Mouse (Mus musculus) liver, embryonic 12.5 days (tissue): ENCODE measurements around the gene Paxbp1. TPM values are rescaled to one million over a fixed set of nuclear protein-coding genes. Genes with fewer than 3 reads are reported as not detected.
A peak's percentile ranks its signal among the peaks of the same experiment; 100 is the strongest.

Experiments used
- ATAC-seq: fragments of 200-750 bp; cut with Nextera tagmentation; 2 replicates; pipeline ENCODE4 v1.8.0; 2017; ENCODE audit warnings: moderate number of reproducible peaks, mild to moderate bottlenecking, moderate library complexity
- H3K27ac ChIP-seq: fragments of 300-500 bp; sonication (generic); 2 replicates; pipeline ENCODE4 v1.5.1; 2016; ENCODE audit warnings: mild to moderate bottlenecking
- H3K27me3 ChIP-seq: fragments of 300-500 bp; sonication (generic); replicated peaks from 2 replicates; pipeline ENCODE4 v1.6.1; 2016; ENCODE audit warnings: mild to moderate bottlenecking, moderate library complexity
- H3K36me3 ChIP-seq: fragments of 300-500 bp; sonication (generic); 2 replicates; pipeline ENCODE4 v1.6.1; 2016; ENCODE audit warnings: mild to moderate bottlenecking, moderate library complexity
- H3K4me1 ChIP-seq: fragments of 300-500 bp; sonication (generic); 2 replicates; pipeline ENCODE4 v1.6.1; 2016
- H3K4me2 ChIP-seq: fragments of 300-500 bp; sonication (generic); 2 replicates; pipeline ENCODE4 v1.6.1; 2016; ENCODE audit warnings: mild to moderate bottlenecking, moderate library complexity
- H3K4me3 ChIP-seq: fragments of 300-500 bp; sonication (generic); 2 replicates; pipeline ENCODE4 v1.5.1; 2016; ENCODE audit warnings: mild to moderate bottlenecking, moderate library complexity
- H3K9ac ChIP-seq: fragments of 300-500 bp; sonication (generic); 2 replicates; pipeline ENCODE4 v1.6.1; 2016; ENCODE audit warnings: mild to moderate bottlenecking, moderate library complexity
- H3K9me3 ChIP-seq: fragments of 300-500 bp; sonication (generic); replicated peaks from 2 replicates; pipeline ENCODE4 v1.6.1; 2016; ENCODE audit warnings: mild to moderate bottlenecking, moderate library complexity
- WGBS: fragments of 180-500 bp; shearing (Covaris S2); methylation state at CpG from one replicate; pipeline ENCODE4 v1.1.7; 2016; ENCODE audit not compliant: insufficient replicate concordance; 5-methylcytosine and 5-hydroxymethylcytosine counted together
- polyA plus RNA-seq: library from polyadenylated mRNA; unstranded; fragments of >200 nt; fragmentation: Nextera tagmentation; extraction: Ambion mirVana; gene quantifications from 2 replicates; pipeline ENCODE4 v1.2.1, GENCODE M21; 2016

The Paxbp1 gene
- polyA plus RNA-seq, 1 experiment from 2014 or later = 33.8 TPM

DNA sequence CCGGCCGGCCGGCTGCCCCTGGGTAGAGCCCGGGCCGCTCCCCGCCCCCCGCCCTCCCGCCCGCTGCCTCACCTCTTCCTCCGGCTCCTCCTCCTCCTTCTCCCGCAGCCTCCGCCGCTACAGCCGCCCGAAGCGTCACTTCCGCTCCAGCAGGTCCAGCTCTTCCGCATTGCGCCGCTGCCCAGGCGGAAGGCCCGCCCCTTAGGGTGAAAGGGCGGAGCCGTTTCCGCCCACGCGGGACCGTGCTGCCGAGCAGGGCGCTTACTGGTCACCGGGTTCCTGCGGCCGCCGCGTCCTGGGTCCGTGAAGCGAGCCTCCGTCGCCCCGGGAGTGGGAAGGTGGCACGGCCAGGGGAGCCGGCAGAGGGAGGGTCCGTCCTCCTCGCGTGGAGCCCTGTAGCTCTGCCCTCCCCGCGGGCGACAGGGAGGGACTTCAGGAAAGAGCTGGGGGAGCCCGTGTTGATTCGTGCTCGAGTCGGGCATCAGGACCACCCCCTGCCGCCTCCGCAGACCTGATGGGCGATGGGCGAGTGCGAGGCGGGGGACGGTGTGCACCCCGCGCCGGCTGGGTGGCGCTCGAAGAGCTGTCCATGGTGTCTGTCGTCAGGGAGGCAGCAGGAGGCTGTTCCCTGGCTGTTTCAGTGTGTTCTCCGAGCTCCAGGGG lies 33.2 kb downstream of the Paxbp1 start, which contains the start of gene Synj1:
Gene Synj1 (minus strand): TSS at position 288 of the 663 bp plus-strand sequence.
- H3K4me3 ChIP-seq = peak within 1 kb of the TSS; percentile 98
- peak within 1 kb of the TSS; percentile 99 for H3K9ac ChIP-seq
- no peaks in the 10 kb centered on the region for H3K27me3 ChIP-seq
- peak within 1 kb of the TSS; percentile 95 for H3K4me2 ChIP-seq
- peaks cover 34% of the 10 kb centered on the region for H3K36me3 ChIP-seq
- H3K27ac ChIP-seq = peak within 1 kb of the TSS; percentile 94
- WGBS = under 1% methylated on average over 55 of the region's 66 CpGs
- no peaks in the 10 kb centered on the region for H3K9me3 ChIP-seq
- H3K4me1 ChIP-seq = peaks cover 38% of the 10 kb centered on the region
- ATAC-seq = peak; percentile 92

DNA sequence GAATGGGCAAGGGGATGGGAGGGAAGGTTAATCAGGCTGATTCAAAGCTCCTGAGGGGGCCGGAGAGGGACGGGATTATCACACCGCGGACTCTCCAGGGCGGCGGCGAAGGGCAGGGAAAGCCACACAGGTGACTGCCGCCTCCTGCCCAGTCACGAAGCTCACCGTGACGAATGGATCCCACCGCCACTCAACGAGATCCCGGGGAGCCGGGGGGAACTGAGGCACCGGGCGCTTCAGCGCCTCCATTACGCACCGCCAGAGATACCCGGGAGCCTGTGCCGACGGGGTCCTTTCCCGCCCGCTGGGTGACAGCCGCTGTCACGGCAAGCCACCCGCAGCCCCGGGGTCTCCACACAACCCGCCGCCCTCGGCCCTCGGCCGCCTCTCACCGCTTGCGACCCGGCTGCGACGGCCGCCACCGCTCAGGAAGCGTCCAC lies 33.7 kb downstream of the Paxbp1 start:
- H3K9me3 ChIP-seq = no peaks in the 10 kb centered on the region
- no peaks in the 10 kb centered on the region for H3K27me3 ChIP-seq
- H3K4me1 ChIP-seq = peaks cover 43% of the 10 kb centered on the region
- peaks cover 28% of the 10 kb centered on the region for H3K36me3 ChIP-seq
- ATAC-seq = peak; percentile 63
- WGBS = under 1% methylated on average over 42 of the region's 42 CpGs
- H3K4me2 ChIP-seq = peak overlapping the region; percentile 95
- H3K9ac ChIP-seq = peak overlapping the region; percentile 99
- H3K4me3 ChIP-seq = peak overlapping the region; percentile 98
- peak overlapping the region; percentile 94 for H3K27ac ChIP-seq

DNA sequence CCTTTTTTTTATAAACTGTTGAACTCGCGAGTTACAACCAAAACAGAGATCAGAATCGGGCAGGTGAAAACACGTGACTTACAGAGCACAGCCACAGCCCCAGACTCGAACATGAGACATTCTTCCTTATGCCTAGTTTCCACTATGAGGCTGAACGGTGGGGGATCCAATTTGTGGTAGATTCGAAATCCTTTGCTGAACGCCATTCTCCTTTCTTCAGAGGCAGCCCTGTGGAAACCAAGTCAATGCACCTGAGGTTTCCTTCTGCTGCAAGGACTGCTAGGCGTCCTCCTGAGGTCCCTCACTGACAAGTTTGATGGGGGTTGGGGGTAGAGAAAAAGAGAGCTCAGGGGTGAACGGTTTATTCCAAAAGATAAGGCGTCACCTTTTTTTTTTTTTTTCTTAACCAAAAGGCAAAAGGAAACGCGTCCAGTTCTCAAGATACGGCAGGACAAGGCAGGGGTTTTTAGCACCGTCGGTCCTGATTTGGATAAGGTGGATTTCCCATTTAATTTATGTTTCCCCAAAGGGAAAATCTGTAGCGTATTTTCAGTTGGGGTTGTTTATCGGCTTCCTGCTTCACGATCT lies 34.3 kb downstream of the Paxbp1 start:
- H3K27ac ChIP-seq = peak overlapping the region; percentile 94
- no peaks in the 10 kb centered on the region for H3K9me3 ChIP-seq
- peak overlapping the region; percentile 98 for H3K4me3 ChIP-seq
- H3K27me3 ChIP-seq = no peaks in the 10 kb centered on the region
- 4% methylated on average over 19 of the region's 19 CpGs for WGBS
- peak overlapping the region; percentile 95 for H3K4me2 ChIP-seq
- H3K9ac ChIP-seq = peak overlapping the region; percentile 99
- peaks cover 25% of the 10 kb centered on the region for H3K36me3 ChIP-seq
- peaks cover 47% of the 10 kb centered on the region for H3K4me1 ChIP-seq
- ATAC-seq = no peak

DNA sequence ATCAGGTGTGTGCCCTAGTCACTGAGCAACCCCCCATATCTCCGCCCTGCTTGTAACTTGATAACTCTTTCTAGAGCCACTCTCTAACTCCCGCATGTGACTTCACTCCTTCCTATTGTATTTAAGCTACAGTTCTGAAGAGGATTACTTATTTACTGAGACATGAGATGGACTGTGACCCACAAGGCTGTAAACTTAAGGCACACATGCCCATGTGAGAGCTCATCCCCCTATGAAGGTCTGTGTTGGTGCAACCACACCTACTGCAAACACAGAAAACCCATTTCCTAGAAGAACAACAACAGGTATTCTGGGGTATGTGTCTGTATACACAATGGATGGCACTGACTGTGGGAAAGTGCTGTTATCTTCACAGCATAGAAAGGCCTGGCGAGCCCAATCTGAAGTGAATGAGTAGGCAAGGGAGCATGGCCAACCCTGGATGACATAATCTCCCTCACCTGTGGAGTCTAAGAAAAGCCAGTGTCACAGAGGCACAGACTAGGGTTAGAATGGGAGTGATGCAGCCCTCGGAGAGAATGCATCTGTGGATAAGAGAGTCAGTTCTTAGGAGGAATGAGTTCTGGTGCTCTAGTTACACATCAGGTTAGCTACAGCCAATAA lies 39.3 kb downstream of the Paxbp1 start:
- no peaks in the 10 kb centered on the region for H3K9me3 ChIP-seq
- H3K27ac ChIP-seq = no peak overlapping the region
- H3K9ac ChIP-seq = no peak overlapping the region
- peaks cover 38% of the 10 kb centered on the region for H3K4me1 ChIP-seq
- H3K4me2 ChIP-seq = no peak overlapping the region
- no peaks in the 10 kb centered on the region for H3K27me3 ChIP-seq
- peaks cover 20% of the 10 kb centered on the region for H3K36me3 ChIP-seq
- no peak overlapping the region for H3K4me3 ChIP-seq
- ATAC-seq = peak; percentile 16; the same call in 1 of the 2 replicates
- 73% methylated on average over 4 of the region's 4 CpGs for WGBS

DNA sequence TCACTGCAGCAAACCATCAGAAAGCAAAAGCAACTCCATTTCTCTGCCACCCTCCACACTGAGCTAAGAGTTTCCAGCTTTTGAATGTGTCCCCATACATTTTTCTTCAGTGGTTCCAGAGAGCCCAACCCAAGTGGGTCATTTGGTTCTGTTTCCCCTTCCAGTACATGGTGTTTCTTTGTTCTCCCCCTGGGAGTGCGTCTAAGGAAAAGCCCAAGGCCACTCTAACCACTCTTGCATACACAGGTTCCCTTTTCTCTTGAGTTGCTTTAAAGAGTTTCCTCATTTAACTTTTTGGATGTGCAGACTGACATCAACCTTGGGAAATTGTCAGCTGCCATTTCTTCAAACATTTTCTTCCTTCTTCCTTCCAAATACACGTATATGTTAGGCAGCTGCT lies 43.2 kb downstream of the Paxbp1 start:
- Histone ChIP-seq H3K4me1 (peaks cover 29% of the 10 kb centered on the region), H3K9me3 (no peaks in the 10 kb centered on the region), H3K27me3 (no peaks in the 10 kb centered on the region), H3K36me3 (peaks cover 14% of the 10 kb centered on the region), H3K27ac (no peak overlapping the region), H3K4me2 (no peak overlapping the region), H3K9ac (no peak overlapping the region), H3K4me3 (no peak overlapping the region)
- ATAC-seq = no peak
- WGBS = 52% methylated on average over 2 of the region's 2 CpGs

DNA sequence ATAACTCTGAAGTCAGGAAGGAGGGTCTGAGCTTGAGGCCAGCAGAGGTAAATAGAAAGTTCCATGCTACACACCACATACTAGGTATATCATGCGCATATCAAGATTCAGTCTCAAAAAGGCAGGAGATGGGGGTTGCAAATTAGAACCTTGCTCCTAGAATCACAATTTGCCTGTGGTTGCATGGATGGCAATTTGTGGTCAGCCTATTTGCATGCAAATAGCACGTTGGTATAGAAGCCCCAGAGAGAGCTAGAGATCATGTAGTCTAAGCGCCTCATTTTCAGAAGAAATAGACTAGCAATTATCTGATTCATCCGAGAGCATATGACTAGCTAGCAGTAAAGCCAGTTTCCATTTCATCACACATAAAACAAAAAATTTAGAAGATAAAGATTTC lies 44.5 kb downstream of the Paxbp1 start:
- Histone ChIP-seq H3K4me2 (no peak overlapping the region), H3K36me3 (peaks cover 10% of the 10 kb centered on the region), H3K9me3 (no peaks in the 10 kb centered on the region), H3K4me3 (no peak overlapping the region), H3K9ac (no peak overlapping the region), H3K27ac (no peak overlapping the region), H3K27me3 (no peaks in the 10 kb centered on the region), H3K4me1 (peaks cover 29% of the 10 kb centered on the region)
- whole genome bisulfite sequencing = 77% methylated on average over 4 of the region's 4 CpGs
- ATAC-seq = no peak

DNA sequence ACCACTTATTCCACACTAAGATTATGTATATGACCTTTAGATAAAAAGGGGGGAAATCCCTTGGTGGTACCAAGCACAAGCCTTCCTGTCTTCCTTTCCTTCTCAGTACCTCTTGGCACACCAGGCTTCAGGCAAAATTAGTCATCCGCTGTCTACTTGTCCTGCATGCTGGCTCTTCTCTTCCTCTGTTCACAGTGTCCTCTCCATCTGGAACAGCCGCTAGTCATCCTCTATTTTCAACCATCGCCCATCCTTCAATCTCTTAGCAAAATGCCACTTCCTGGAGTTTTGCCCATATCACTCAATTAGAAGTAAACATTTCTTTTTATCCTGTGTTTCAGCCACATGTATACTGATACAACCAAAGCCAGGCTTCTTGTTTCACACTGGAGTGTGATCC lies 46.5 kb downstream of the Paxbp1 start:
- H3K36me3 ChIP-seq = peaks cover 8% of the 10 kb centered on the region
- H3K9me3 ChIP-seq = no peaks in the 10 kb centered on the region
- H3K27ac ChIP-seq = 0 out of 2 replicates have a peak overlapping the region, but pooled peaks have one; percentile 20
- no peak for ATAC-seq
- no peak overlapping the region for H3K4me3 ChIP-seq
- peaks cover 35% of the 10 kb centered on the region for H3K4me1 ChIP-seq
- whole genome bisulfite sequencing = 84% methylated on average over 3 of the region's 3 CpGs
- no peak overlapping the region for H3K4me2 ChIP-seq
- H3K27me3 ChIP-seq = no peaks in the 10 kb centered on the region
- no peak overlapping the region for H3K9ac ChIP-seq

DNA sequence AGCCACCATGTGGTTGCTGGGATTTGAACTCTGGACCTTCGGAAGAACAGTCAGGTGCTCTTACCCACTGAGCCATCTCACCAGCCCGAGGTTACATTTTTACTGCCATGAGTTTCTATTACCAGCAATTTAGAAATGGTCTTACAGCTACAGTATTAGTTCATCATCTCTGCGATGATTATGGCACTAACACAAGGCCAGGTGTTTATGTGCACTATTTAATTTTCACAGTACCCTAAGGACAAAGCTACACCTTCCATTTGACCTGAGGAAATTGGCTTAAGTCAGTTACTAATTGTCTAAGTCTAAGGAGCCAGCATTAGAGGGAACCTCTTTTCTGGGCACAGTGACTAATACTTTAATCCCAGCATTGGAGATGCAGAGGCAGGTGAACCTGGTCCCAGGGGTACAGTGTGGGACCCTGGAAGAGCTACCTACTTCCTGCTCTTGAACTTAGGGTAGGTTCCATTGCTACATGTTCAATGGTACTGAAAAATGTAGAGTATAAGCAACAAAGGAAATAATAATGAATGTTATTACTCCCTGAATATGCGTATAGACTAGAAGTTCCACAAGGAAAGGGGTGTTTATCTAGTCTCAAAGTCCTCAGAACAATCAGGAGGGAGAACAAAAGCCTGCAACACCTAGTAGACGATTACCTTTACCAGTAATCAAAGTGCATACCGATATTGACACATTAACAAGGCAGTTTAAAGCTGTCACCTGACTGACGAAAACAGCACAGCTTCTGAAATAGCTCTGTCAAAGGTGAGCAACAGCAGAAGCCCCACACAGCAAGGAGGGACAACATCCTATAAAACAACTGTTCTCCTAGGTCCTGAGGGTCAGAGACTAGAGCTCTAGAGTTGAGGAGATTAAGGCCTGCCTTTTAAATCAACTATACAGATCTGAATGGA lies 47.8 kb downstream of the Paxbp1 start:
- H3K9me3 ChIP-seq = no peaks in the 10 kb centered on the region
- H3K27me3 ChIP-seq = no peaks in the 10 kb centered on the region
- H3K4me3 ChIP-seq = no peak overlapping the region
- no peak overlapping the region for H3K27ac ChIP-seq
- peaks cover 38% of the 10 kb centered on the region for H3K4me1 ChIP-seq
- H3K9ac ChIP-seq = no peak overlapping the region
- WGBS = 78% methylated on average over 7 of the region's 7 CpGs
- H3K36me3 ChIP-seq = peaks cover 16% of the 10 kb centered on the region
- no peak overlapping the region for H3K4me2 ChIP-seq
- no peak for ATAC-seq

DNA sequence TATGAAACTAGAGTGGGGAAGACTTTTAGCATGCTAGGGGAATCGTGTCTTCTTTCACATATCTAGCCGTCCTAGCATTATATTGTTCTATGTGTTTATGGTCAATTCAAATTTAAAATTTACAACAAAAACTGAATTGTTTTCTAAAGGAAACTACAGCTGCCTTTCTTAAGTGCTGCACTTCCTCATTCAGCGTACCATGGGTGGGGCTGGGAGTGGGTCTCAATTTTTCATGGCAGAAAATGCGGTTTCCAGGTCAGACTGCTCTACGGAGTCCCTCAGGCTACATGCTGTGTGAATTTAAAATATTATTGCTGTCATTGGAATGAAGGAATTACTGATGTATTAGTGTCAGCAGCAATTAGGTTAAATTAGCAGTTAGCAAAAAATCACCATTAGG lies 48.8 kb downstream of the Paxbp1 start:
- peaks cover 44% of the 10 kb centered on the region for H3K4me1 ChIP-seq
- 0 out of 2 replicates have a peak, but pooled peaks have one; percentile 61 for ATAC-seq
- peaks cover 26% of the 10 kb centered on the region for H3K36me3 ChIP-seq
- 31% methylated on average over 5 of the region's 5 CpGs for WGBS
- 0 out of 2 replicates have a peak overlapping the region, but pooled peaks have one; percentile 7 for H3K4me3 ChIP-seq
- H3K27me3 ChIP-seq = no peaks in the 10 kb centered on the region
- H3K9ac ChIP-seq = 0 out of 2 replicates have a peak overlapping the region, but pooled peaks have one; percentile 33
- peak overlapping the region; percentile 76 for H3K27ac ChIP-seq
- no peaks in the 10 kb centered on the region for H3K9me3 ChIP-seq
- H3K4me2 ChIP-seq = peak overlapping the region; percentile 54

DNA sequence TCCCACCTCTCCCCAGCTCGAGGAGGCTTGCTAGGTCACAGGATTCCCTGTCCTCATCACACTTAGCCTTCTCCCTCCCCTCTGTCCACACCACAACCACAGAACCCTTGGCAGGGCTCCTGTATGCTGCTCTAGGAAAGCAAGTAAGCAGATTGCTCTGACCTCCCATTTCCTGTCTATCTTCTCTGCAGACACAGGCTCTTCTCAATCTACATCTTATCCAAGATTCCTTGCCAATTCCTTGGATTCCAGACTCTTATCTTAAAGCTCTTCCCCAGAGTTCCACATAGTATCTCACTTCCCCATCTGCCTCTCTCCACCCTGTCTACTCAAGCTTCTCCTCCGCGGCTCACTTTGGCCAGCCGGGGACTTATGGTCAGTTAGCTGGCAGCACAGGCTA lies 49.3 kb downstream of the Paxbp1 start:
- no peak overlapping the region for H3K4me3 ChIP-seq
- 9% methylated on average over 4 of the region's 4 CpGs for WGBS
- H3K27me3 ChIP-seq = no peaks in the 10 kb centered on the region
- peak; percentile 69 for ATAC-seq
- no peaks in the 10 kb centered on the region for H3K9me3 ChIP-seq
- peak overlapping the region; percentile 54 for H3K4me2 ChIP-seq
- peak overlapping the region; percentile 33; the same call in 1 of the 2 replicates for H3K9ac ChIP-seq
- peaks cover 31% of the 10 kb centered on the region for H3K36me3 ChIP-seq
- peaks cover 48% of the 10 kb centered on the region for H3K4me1 ChIP-seq
- peak overlapping the region; percentile 76 for H3K27ac ChIP-seq

DNA sequence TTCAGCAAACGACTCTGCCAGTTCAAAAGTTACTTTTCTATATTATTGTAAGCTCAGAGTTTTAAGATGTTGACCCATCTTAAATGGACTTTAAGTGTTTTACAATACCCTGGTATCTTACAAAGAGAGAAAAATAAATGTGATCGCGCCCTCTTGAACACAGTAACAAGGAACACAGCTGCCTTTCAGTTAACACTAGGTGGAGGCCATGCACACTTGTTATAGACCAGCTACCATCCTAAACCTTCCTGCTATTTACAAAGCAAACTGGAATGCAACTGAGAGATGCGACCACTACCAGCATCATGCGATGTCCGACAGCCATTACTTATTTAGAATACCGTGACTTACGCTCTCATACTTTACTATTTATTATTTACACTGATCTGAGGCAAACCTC lies 55.2 kb downstream of the Paxbp1 start:
- H3K4me1 ChIP-seq = peaks cover 32% of the 10 kb centered on the region
- peaks cover 51% of the 10 kb centered on the region for H3K36me3 ChIP-seq
- H3K4me2 ChIP-seq = peak overlapping the region; percentile 68
- H3K9ac ChIP-seq = peak overlapping the region; percentile 64
- H3K4me3 ChIP-seq = peak overlapping the region; percentile 46
- H3K27ac ChIP-seq = peak overlapping the region; percentile 94
- H3K27me3 ChIP-seq = no peaks in the 10 kb centered on the region
- 84% methylated on average over 8 of the region's 8 CpGs for WGBS
- H3K9me3 ChIP-seq = no peaks in the 10 kb centered on the region
- ATAC-seq = peak; percentile 38; the same call in 1 of the 2 replicates
